Mouse (Mus musculus): Measurements from ENCODE around the gene Igfbp6.

Gene Igfbp6

GRCm38 (mm10) chr15:102110271-102110670, 33.9 kb upstream of the Igfbp6 start:
- DNase-seq, result no peak

- no peak for DNase-seq
Measured at GRCm38 (mm10) chr15:102110701-102111494, 33.3 kb upstream of the Igfbp6 start.

GRCm38 (mm10) chr15:102111495-102111829, 32.7 kb upstream of the Igfbp6 start:
- no peak for DNase-seq

GRCm38 (mm10) chr15:102112181-102112580, 32.0 kb upstream of the Igfbp6 start:
- DNase-seq, result no peak

DNA sequence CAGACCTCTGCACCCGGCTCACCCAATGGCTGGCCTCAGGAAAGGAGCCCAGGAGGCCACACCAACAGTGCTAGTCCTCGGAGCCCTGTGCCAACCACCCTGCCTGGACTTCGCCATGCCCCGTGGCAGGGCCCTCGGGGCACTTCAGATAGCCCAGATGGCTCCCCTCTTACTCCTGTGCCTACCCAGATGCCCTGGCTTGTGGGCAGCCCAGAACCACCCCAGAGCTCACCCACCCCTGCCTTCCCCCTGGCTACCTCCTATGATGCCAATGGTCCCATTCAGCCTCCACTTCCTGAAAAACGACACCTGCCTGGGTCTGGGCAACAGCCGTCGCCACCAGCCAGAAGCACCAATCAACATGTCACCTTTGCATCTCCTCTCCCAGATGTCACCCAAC, 31.3 kb upstream of the Igfbp6 start:
- DNase-seq, result no peak

DNA sequence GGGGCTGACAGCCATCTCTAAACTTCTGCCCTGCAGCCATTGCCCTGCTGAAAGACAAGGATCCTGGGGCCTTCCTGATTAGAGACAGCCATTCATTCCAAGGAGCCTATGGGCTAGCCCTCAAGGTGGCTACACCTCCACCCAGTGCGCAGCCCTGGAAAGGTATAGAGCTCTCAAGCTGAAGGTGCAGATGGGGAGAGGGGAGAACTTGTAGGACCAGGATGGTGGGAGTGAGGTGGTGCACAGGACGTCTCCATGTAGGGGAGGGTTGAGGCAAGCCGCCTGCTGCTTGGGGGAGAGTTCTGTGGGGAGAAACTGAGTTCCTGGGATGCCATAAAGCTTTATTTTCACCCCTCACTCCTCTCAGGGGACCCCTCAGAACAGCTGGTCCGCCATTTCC, 30.5 kb upstream of the Igfbp6 start:
- DNase-seq, result no peak

- DNase-seq, result no peak
Measured at GRCm38 (mm10) chr15:102114651-102115260, 29.4 kb upstream of the Igfbp6 start.

DNA sequence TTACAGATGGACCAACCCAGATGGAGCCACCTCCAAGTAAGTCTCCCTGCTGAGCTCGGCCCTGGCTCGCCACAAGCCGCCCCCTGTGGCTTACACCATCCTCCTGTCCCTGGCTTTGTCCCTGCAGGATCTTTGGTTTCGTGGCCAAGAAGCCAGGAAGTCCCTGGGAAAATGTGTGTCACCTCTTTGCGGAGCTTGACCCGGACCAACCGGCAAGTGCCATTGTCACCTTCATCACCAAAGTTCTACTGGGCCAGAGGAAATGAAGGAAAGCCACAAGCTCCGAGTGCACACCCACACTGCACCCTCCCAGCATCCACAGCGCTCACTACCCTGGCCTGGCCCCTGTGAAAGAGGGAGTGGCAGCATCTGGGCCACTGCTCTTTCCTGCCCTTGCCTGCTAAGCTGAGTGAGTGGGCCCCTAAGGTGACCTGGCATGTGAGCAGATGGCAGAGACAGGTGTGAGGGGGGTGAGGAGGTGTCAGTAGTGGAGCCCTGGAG, 28.4 kb upstream of the Igfbp6 start:
- no peak for DNase-seq

GRCm38 (mm10) chr15:102116753-102117415, 27.3 kb upstream of the Igfbp6 start:
- DNase-seq, result no peak

DNA sequence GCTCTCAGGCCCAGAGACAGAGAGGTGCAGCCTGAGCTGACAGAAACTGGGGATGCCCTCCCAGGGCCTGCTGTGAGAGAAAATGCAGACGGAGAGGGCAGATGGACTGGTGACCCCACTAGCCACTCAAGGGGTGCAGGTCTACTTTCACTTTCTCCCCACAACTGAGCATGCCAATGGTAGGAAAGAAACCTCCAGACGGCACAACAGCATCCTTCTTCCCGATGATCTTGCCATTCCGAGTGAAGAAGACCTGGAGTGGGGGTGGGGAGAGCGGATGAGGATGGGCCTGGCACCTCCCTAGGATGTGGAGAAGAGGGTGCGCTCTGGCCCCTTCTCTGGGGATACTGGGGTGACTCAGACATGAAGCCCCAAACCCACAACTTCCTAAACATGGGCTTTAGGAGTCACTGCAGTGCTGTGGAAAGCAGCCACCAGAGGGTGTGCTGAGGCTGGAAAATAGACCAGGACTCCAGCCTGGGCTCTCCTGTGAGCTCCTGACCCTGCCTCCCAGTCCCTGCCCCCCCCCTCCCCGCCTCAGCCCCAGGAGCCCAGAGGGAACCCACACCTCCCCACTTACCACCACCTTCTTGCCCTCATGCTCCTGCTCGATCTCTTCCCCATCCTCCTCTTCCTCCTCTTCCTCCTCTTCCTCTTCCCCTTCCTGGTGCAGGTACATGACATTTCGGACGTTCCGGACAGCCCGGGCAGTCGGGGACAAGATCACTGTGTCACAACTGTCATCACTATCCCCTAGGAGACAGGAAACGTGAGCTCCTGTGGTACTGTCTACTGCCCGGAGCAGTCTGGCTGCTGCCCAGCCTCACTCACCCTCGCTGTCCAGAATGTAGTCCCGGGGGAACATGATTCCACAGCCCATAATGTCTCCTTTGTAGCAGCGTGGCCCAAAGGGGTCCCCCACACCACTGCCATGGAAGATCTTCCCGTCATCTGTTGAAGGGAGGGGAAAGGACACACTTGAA, 26.4 kb upstream of the Igfbp6 start:
- DNase-seq, result no peak

GRCm38 (mm10) chr15:102118591-102118990, 25.6 kb upstream of the Igfbp6 start:
- DNase-seq, result no peak

- DNase-seq, result no peak
Measured at GRCm38 (mm10) chr15:102119121-102119830, 24.9 kb upstream of the Igfbp6 start.

DNA sequence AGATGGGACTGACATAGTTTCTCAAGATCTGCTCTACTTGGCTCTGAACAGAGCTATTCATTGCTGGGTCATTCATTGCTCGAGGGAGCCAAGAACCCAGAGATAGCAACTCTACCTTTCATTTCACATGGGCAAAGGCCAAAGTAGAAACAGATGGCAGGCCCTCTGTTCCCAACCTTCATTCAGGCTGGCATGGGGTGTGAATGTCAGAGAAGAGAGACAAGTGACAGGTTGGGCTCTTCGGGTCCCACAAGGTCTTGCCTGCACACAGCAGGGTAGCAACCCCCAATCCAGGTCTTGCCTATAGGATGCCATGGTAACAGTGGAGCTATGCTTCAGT, 24.4 kb upstream of the Igfbp6 start:
- no peak for DNase-seq

- no peak for DNase-seq
Measured at GRCm38 (mm10) chr15:102120530-102120929, 23.6 kb upstream of the Igfbp6 start.

DNA sequence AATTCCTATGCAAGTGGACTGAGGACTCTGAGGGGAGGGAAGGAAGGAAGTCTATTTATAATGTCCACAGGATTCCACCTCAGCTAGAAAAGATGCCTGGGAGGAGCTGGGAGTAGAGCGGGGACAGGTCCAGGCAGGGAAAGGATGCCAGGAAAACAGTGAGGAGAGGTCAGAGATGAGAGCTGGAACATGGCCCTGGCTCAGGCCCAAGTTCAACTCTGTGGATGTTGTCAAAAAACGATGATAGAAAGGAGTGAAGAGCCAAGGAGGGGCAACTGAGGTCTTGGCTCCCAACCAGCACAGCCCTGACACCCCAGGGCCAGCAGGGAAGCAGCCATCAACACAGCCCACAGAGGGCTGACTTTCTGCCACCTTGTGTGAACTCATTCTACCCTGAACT, 17.9 kb upstream of the Igfbp6 start:
- no peak for DNase-seq

DNA sequence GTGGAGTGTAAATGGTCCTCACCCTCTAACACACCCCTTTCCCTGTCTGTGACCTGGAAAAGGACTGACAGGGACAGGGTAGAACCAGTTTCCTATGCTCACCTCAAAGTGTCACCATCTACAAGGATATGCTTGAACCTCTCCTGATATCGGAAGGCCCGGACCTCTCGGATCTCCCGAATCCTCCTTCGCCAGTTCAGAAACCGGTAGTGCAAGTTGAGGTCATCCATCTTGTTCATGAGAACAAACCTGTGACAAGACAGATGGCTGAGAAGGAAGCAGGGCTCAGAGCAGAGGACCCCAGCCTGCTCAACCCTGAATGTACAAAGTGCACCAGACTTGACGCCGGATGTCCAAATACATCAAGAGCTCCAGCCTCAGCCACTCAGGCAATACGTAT, 10.8 kb upstream of the Igfbp6 start:
- DNase-seq, result no peak

- DNase-seq, result no peak
Measured at GRCm38 (mm10) chr15:102134709-102135108, 9.5 kb upstream of the Igfbp6 start.

- no peak for DNase-seq
Measured at GRCm38 (mm10) chr15:102135522-102136128, 8.5 kb upstream of the Igfbp6 start.

GRCm38 (mm10) chr15:102136129-102136758, 7.9 kb upstream of the Igfbp6 start, which contains the start of gene Spryd3:
Gene Spryd3, minus strand, starts transcription at chr15:102136234.
- DNase-seq, result peak; percentile 98

GRCm38 (mm10) chr15:102141120-102141519, 3.0 kb upstream of the Igfbp6 start:
- DNase-seq, result no peak

Measured in right cerebral cortex, postnatal 4 days (tissue).